Mouse (Mus musculus): Measurements from ENCODE around the gene Gtsf2. TPM values are rescaled to one million over a fixed set of nuclear protein-coding genes. Genes with fewer than 3 reads are reported as not detected.

Gtsf2 gene
- not detected in 2 replicates for polyA plus RNA-seq (2012; ENCODE audit: insufficient read depth, insufficient read length, missing spikeins)

GRCm38 (mm10) chr15:103448369-103448768 is at the start of gene Gtsf2:
TSS of gene Gtsf2 (minus strand) at chr15:103448469.
- H3K4me1 ChIP-seq (ENCODE audit: control insufficient read depth, insufficient read depth, insufficient read length, low read length) = no peaks in the 10 kb centered on the region
- no peak within 1 kb of the TSS for H3K27ac ChIP-seq (replicated peaks; ENCODE audit: low read depth, low read length)
- no peak within 1 kb of the TSS for H3K4me3 ChIP-seq (ENCODE audit: insufficient read depth, low read depth, low read length)

DNA sequence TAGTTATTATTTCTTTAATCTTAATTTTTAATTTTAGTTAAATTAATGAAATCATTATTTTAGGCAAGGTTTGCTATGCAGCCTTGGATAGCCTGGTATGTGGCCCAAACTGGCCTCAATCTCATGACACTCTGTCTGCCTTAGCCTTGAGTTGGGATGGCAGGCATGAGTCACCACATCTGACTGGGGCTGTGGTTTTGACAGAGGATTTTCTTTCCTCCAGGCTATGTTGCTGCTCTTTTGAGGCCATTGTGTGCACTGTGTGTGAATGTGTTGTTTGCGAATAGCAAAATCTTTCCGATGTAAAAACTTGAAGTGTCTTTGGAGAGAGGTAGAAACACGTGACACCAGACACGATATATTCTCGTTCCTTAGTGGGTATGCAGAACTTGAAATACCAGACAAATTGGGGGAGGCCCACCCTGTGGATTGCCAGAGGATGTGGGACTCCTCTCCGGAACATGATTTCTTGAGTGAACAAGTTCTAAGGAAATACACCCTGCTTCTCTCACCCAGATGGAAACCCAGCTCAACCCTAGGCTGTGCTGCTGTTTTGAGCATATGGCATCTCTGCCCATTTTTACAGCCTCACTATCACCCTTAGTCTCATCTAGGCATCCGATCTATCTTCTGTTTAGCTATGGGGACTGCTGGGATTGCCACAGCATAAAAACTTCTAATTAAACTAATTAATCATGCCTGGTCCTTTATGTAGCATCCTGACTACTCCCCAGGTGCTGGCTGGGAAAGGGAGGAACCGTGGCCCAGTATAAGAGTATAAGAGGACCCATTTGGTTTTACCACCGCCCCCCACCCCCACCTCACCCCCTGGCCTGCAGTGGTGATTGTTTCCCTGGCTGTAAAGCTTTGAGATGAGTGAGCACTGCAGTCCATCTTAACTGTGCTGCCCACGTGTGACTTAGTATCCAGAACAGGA is 48.2 kb upstream of the Gtsf2 start:
- Histone ChIP-seq H3K27ac (replicated peaks; ENCODE audit: low read depth, low read length) (no peak overlapping the region), H3K4me1 (ENCODE audit: control insufficient read depth, insufficient read depth, insufficient read length, low read length) (no peaks in the 10 kb centered on the region), H3K4me3 (ENCODE audit: insufficient read depth, low read depth, low read length) (no peak overlapping the region)

- no peaks in the 10 kb centered on the region for H3K4me1 ChIP-seq (ENCODE audit: control insufficient read depth, insufficient read depth, insufficient read length, low read length)
- H3K4me3 ChIP-seq (ENCODE audit: insufficient read depth, low read depth, low read length) = no peak overlapping the region
- no peak overlapping the region for H3K27ac ChIP-seq (replicated peaks; ENCODE audit: low read depth, low read length)
Observed at GRCm38 (mm10) chr15:103488336-103488735, 40.1 kb upstream of the Gtsf2 start.

DNA sequence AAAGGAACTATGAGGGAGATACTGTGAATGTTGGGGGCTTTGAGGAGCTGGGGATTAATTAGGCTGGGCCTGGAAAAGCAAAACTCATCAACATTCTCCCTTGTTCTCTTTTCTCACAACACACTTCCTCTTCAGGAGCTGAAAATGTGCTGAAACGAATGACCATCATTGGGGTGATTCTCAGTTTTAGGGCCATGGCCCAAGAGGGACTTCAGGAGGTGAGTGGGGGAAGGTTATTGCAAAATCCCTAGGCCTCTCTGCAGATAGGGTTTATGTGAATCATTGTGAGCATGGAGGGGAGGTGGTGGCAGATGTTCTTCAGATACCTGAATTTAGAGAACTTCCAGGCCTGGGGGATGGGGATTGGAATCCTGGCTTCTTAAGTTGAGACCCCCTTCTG is 38.4 kb upstream of the Gtsf2 start:
- no peak overlapping the region for H3K4me3 ChIP-seq (ENCODE audit: insufficient read depth, low read depth, low read length)
- H3K4me1 ChIP-seq (ENCODE audit: control insufficient read depth, insufficient read depth, insufficient read length, low read length) = no peaks in the 10 kb centered on the region
- no peak overlapping the region for H3K27ac ChIP-seq (replicated peaks; ENCODE audit: low read depth, low read length)

- no peak overlapping the region for H3K4me3 ChIP-seq (ENCODE audit: insufficient read depth, low read depth, low read length)
- no peak overlapping the region for H3K27ac ChIP-seq (replicated peaks; ENCODE audit: low read depth, low read length)
Observed at GRCm38 (mm10) chr15:103485106-103485505, 36.8 kb upstream of the Gtsf2 start.

DNA sequence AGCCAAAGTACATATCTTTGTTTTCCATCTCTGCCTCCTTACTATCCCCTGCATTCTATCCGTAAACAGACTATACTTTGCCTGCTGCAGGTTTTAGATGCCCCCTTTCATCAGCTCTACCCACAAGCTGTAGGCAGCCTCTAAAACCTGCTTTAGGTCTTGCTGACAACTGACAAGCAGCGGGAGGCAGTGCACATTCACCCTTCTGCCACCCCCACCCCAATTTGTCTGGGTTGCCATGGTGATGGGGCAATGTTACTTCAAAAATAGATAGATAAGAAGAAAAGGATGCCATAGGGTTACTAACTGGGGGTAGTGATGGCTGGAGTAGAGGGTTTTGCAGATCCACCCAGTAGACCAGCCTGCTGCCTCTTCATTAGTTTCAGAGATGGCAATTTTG is 36.2 kb upstream of the Gtsf2 start:
- no peak overlapping the region for H3K27ac ChIP-seq (replicated peaks; ENCODE audit: low read depth, low read length)
- H3K4me1 ChIP-seq (ENCODE audit: control insufficient read depth, insufficient read depth, insufficient read length, low read length) = no peaks in the 10 kb centered on the region
- H3K4me3 ChIP-seq (ENCODE audit: insufficient read depth, low read depth, low read length) = no peak overlapping the region

More at GRCm38 (mm10) chr15:103485106-103485505, 36.8 kb upstream of the Gtsf2 start:
- no peaks in the 10 kb centered on the region for H3K4me1 ChIP-seq (ENCODE audit: control insufficient read depth, insufficient read depth, insufficient read length, low read length)

DNA sequence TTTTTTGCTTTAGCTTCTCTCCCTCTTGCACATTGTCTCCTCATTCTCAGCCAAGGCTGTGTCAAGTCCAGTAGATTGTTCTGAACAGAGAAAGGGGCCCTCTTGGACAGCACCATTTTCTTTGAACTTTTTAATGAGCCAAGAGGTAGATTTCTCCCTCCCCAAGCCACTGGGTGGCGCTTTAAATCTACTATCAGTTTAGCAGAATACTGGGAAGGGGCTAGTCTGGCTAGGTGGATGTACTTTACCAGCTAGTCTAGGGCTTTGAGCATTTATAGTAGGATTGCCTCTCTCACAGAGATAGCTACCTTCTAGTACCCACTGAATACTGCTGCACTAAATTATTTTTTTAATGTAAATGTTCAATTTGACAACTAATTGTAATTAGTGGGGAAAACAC is 34.2 kb upstream of the Gtsf2 start:
- Histone ChIP-seq H3K4me1 (ENCODE audit: control insufficient read depth, insufficient read depth, insufficient read length, low read length) (no peaks in the 10 kb centered on the region), H3K4me3 (ENCODE audit: insufficient read depth, low read depth, low read length) (no peak overlapping the region), H3K27ac (replicated peaks; ENCODE audit: low read depth, low read length) (no peak overlapping the region)

- H3K4me3 ChIP-seq (ENCODE audit: insufficient read depth, low read depth, low read length) = no peak overlapping the region
- no peak overlapping the region for H3K27ac ChIP-seq (replicated peaks; ENCODE audit: low read depth, low read length)
- no peaks in the 10 kb centered on the region for H3K4me1 ChIP-seq (ENCODE audit: control insufficient read depth, insufficient read depth, insufficient read length, low read length)
Observed at GRCm38 (mm10) chr15:103480129-103480528, 31.9 kb upstream of the Gtsf2 start.

- H3K4me3 ChIP-seq (ENCODE audit: insufficient read depth, low read depth, low read length) = no peak overlapping the region
- H3K27ac ChIP-seq (replicated peaks; ENCODE audit: low read depth, low read length) = no peak overlapping the region
- no peaks in the 10 kb centered on the region for H3K4me1 ChIP-seq (ENCODE audit: control insufficient read depth, insufficient read depth, insufficient read length, low read length)
Observed at GRCm38 (mm10) chr15:103479080-103479606, 30.9 kb upstream of the Gtsf2 start.

DNA sequence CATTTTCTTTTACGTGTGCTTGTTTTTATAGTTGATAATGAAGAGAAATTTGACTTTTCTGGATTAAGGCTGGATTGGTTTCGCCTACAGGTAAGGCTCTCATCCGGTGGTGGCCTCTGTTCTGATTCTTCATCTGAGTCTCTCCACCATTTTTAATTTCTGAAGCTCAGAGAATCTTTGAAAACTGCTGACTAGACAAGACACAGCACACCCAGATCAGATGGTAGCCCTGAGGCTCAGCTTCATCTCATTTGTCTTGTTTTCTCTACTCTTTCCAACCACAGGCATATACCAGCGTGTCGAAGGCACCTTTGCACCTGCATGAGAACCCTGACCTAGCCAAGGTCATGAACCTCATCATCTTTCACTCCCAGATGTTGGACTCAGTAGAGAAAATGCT is 25.5 kb upstream of the Gtsf2 start:
- no peaks in the 10 kb centered on the region for H3K4me1 ChIP-seq (ENCODE audit: control insufficient read depth, insufficient read depth, insufficient read length, low read length)
- H3K4me3 ChIP-seq (ENCODE audit: insufficient read depth, low read depth, low read length) = no peak overlapping the region
- H3K27ac ChIP-seq (replicated peaks; ENCODE audit: low read depth, low read length) = no peak overlapping the region

- no peaks in the 10 kb centered on the region for H3K4me1 ChIP-seq (ENCODE audit: control insufficient read depth, insufficient read depth, insufficient read length, low read length)
- H3K27ac ChIP-seq (replicated peaks; ENCODE audit: low read depth, low read length) = no peak overlapping the region
- H3K4me3 ChIP-seq (ENCODE audit: insufficient read depth, low read depth, low read length) = no peak overlapping the region
Observed at GRCm38 (mm10) chr15:103473182-103473581, 24.9 kb upstream of the Gtsf2 start.

GRCm38 (mm10) chr15:103472265-103472664 is 24.0 kb upstream of the Gtsf2 start:
- Histone ChIP-seq H3K4me3 (ENCODE audit: insufficient read depth, low read depth, low read length) (no peak overlapping the region), H3K4me1 (ENCODE audit: control insufficient read depth, insufficient read depth, insufficient read length, low read length) (no peaks in the 10 kb centered on the region)

GRCm38 (mm10) chr15:103471488-103472194 is 23.4 kb upstream of the Gtsf2 start:
- Histone ChIP-seq H3K4me3 (ENCODE audit: insufficient read depth, low read depth, low read length) (no peak overlapping the region), H3K27ac (replicated peaks; ENCODE audit: low read depth, low read length) (no peak overlapping the region), H3K4me1 (ENCODE audit: control insufficient read depth, insufficient read depth, insufficient read length, low read length) (no peaks in the 10 kb centered on the region)

More at GRCm38 (mm10) chr15:103472265-103472664, 24.0 kb upstream of the Gtsf2 start:
- no peak overlapping the region for H3K27ac ChIP-seq (replicated peaks; ENCODE audit: low read depth, low read length)

GRCm38 (mm10) chr15:103462539-103463261 is 14.4 kb upstream of the Gtsf2 start:
- Histone ChIP-seq H3K27ac (replicated peaks; ENCODE audit: low read depth, low read length) (no peak overlapping the region), H3K4me3 (ENCODE audit: insufficient read depth, low read depth, low read length) (no peak overlapping the region), H3K4me1 (ENCODE audit: control insufficient read depth, insufficient read depth, insufficient read length, low read length) (no peaks in the 10 kb centered on the region)

- Histone ChIP-seq H3K4me1 (ENCODE audit: control insufficient read depth, insufficient read depth, insufficient read length, low read length) (no peaks in the 10 kb centered on the region), H3K4me3 (ENCODE audit: insufficient read depth, low read depth, low read length) (peak overlapping the region; percentile 36; the same call in 1 of the 2 replicates), H3K27ac (replicated peaks; ENCODE audit: low read depth, low read length) (no peak overlapping the region)
Observed at GRCm38 (mm10) chr15:103454449-103454848, 6.2 kb upstream of the Gtsf2 start.
